ENCODE assay signal across 13 mouse cellular contexts in genomic region chr12:36112081-36112480, GRCm38 (mm10).
"Had no signal": no experiment of that assay in that cellular context is flagged by ENCODE, and none has a peak within 500 bp of the region (broad histone marks: within the 10 kb centered on the region; RNA-seq: fewer than 3 reads in every experiment).

No protein-coding gene starts in this region.

- H3K27ac ChIP-seq: limb, embryonic 10.5 days; liver, embryonic 15.5 days; midbrain, embryonic 10.5 days; neural tube, embryonic 15.5 days had no signal

- H3K4me2 ChIP-seq: liver, embryonic 11.5 days; liver, embryonic 15.5 days; lung, embryonic 14.5 days; neural tube, embryonic 15.5 days had no signal

- DNase-seq: kidney, postnatal 10 days; kidney, postnatal 4 days; lung, embryonic 14.5 days; lung, postnatal 10 days; lung, postnatal 4 days; midbrain, embryonic 14.5 days had no signal

- H3K27me3 ChIP-seq: liver, embryonic 15.5 days; neural tube, embryonic 15.5 days had no signal

- H3K4me1 ChIP-seq: limb, embryonic 10.5 days; liver, embryonic 15.5 days; midbrain, embryonic 10.5 days; neural tube, embryonic 15.5 days had no signal

- H3K9me3 ChIP-seq: limb, embryonic 10.5 days; liver, embryonic 15.5 days; neural tube, embryonic 15.5 days had no signal

- H3K9ac ChIP-seq: liver, embryonic 15.5 days; lung, embryonic 14.5 days; neural tube, embryonic 15.5 days had no signal

- H3K4me3 ChIP-seq: limb, embryonic 10.5 days; liver, embryonic 15.5 days; midbrain, embryonic 10.5 days; myocyte; neural tube, embryonic 15.5 days had no signal

- ATAC-seq: intestine, postnatal 0 days had no signal
